Mouse (Mus musculus): ENCODE results near the gene Tmem53.

GRCm38 (mm10) chr4:117223001-117223400, 28.8 kb upstream of the Tmem53 start:
- TF ChIP-seq CTCF (IDR thresholded peaks at IDR 0.05; ENCODE audit: borderline replicate concordance, insufficient read depth, low read length) (no peak), POLR2A (IDR thresholded peaks at IDR 0.05; ENCODE audit: low read depth, low read length) (no peak)
